Mouse (Mus musculus): ENCODE results near the gene Ccdc63. TPM values are rescaled to one million over a fixed set of nuclear protein-coding genes. Genes with fewer than 3 reads are reported as not detected.

Ccdc63 gene
- total and polyA plus RNA-seq, 3 experiments, result 0.16 TPM; not detected in 2

DNA sequence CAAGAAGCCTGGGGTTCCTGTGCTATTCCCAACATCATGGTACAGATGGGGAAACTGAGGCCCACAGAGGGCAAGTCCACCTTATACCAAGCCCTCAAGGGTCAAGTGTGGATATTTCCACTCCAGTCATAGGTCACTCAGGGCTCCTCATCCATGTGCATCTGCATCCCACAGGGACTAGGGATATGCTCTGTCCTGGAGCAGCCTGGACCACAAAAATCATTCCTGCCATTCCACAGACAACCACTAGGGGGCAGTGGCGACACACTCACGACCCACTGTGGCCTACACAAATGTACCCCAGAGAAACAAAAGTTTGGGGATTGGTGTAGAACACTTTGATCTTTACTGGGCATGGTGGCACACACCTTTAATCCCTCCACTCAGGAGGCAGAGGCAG lies 26.4 kb downstream of the Ccdc63 start:
- Histone ChIP-seq H3K36me3 (replicated peaks) (no peaks in the 10 kb centered on the region), H3K4me3 (ENCODE audit: low read depth, low read length) (no peak overlapping the region), H3K4me1 (ENCODE audit: insufficient read depth, low read depth, low read length) (no peaks in the 10 kb centered on the region), H3K9me3 (replicated peaks) (peaks cover 3% of the 10 kb centered on the region), H3K27me3 (ENCODE audit: insufficient read depth, low read length) (peaks cover 25% of the 10 kb centered on the region)
- TF ChIP-seq POLR2AphosphoS5 (IDR thresholded peaks at IDR 0.05; ENCODE audit: insufficient replicate concordance, low read depth, low read length), result no peak
- no peak for TF ChIP-seq GATA1 (IDR thresholded peaks at IDR 0.05; ENCODE audit: borderline replicate concordance, low read length)
- peak; percentile 89 for TF ChIP-seq CTCF (IDR thresholded peaks at IDR 0.05; ENCODE audit: low read depth, low read length)
- TF ChIP-seq GATA2 (IDR thresholded peaks at IDR 0.05; ENCODE audit: borderline replicate concordance, low read depth, low read length), result no peak
- DNase-seq (ENCODE audit: low spot score) (peak; percentile 59), ATAC-seq (ENCODE audit: extremely low read depth, insufficient number of reproducible peaks, low FRiP score, poor library complexity, severe bottlenecking) (no peak)

DNA sequence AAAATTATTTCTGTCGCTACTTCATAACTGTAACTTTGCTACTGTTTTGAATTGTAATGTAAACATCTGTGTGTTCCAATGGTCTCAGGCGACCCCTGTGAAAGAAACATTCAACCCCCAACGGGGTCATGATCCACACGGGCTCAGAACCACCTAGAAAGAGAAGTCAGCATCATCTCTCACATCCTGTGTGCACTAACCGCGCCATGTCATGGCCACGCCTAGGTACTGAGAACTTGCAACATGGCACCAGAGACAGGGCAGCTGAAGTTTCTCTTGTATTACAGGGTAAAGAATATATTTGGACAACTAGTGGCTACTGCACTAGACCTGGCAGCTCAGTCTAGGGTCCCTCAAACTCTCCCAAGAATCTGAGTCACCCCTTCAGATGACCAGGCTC lies 27.2 kb downstream of the Ccdc63 start:
- ATAC-seq (ENCODE audit: extremely low read depth, insufficient number of reproducible peaks, low FRiP score, poor library complexity, severe bottlenecking), result no peak
- H3K4me1 ChIP-seq (ENCODE audit: insufficient read depth, low read depth, low read length), result no peaks in the 10 kb centered on the region

DNA sequence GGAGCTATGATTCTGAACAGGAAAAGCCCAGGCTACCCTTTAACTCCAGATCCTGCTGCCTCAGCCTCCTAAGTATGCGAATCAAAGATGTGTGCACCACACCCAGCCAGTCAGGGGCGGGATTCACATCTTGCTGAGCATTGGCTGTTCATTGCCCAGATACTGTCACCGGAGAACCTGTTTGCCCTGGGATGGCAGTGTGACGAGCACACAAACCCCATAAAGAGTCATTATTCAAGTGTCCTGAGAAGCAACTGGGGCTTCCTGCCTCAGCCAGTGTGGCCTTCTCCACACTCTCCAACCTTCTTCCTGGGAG lies 28.7 kb downstream of the Ccdc63 start:
- Histone ChIP-seq H3K27me3 (ENCODE audit: insufficient read depth, low read length) (peaks cover 28% of the 10 kb centered on the region), H3K36me3 (replicated peaks) (no peaks in the 10 kb centered on the region)

More for the DNA sequence above, 27.2 kb downstream of the Ccdc63 start:
- Histone ChIP-seq H3K9me3 (replicated peaks) (peaks cover 3% of the 10 kb centered on the region), H3K27me3 (ENCODE audit: insufficient read depth, low read length) (peaks cover 28% of the 10 kb centered on the region), H3K36me3 (replicated peaks) (no peaks in the 10 kb centered on the region), H3K4me3 (ENCODE audit: low read depth, low read length) (no peak overlapping the region)
- TF ChIP-seq GATA2 (IDR thresholded peaks at IDR 0.05; ENCODE audit: borderline replicate concordance, low read depth, low read length) (no peak), CTCF (IDR thresholded peaks at IDR 0.05; ENCODE audit: low read depth, low read length) (no peak), GATA1 (IDR thresholded peaks at IDR 0.05; ENCODE audit: borderline replicate concordance, low read length) (no peak), TAL1 (conservative IDR thresholded peaks at IDR 0.05; ENCODE audit: low read depth, low read length) (no peak), POLR2AphosphoS5 (IDR thresholded peaks at IDR 0.05; ENCODE audit: insufficient replicate concordance, low read depth, low read length) (no peak)
- DNase-seq (ENCODE audit: low spot score), result no peak

DNA sequence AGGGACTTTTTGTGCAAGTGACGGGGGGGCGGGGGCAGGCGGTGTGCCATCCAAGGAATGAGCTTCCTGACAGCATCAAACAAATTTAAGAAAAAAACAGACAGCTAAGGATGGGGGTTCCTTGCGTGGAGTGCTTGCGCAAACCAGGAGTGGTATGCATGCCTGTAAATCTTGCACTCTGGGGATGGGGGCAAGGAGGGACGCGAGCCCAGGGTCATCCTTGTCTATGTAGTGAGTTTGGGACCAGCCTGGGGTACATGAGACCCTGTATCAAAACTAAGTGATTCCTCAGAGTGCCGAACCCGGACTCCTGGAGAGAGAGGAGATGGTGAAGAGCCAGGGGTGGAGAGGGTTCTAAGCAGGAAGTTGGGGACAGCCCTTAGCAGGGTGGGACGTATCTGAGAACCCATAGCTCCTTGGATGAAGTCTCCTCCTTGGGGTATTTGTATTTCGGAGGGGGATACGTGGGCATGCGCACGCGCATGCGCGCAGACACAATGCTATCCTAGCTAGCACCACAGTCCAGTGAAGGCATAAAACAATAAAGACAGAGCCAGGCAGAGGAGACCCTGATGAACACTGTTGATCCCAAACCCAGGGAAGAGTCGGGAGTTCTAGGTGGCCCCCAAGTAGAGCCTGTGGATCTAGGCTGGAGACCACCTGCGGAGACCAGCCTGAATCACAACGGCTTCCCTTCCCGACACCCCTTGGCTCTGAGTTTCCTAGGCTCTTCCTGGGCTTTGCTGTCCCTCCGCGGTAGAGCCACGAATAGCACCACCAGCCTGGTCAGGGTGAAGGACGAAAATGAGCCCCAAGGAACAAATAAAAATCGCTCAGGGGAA lies 29.3 kb downstream of the Ccdc63 start:
- no peak for DNase-seq (ENCODE audit: low spot score)
- no peaks in the 10 kb centered on the region for H3K4me1 ChIP-seq (ENCODE audit: insufficient read depth, low read depth, low read length)
- H3K36me3 ChIP-seq (replicated peaks), result no peaks in the 10 kb centered on the region
- TF ChIP-seq CTCF (IDR thresholded peaks at IDR 0.05; ENCODE audit: low read depth, low read length), result no peak
- TF ChIP-seq POLR2AphosphoS5 (IDR thresholded peaks at IDR 0.05; ENCODE audit: insufficient replicate concordance, low read depth, low read length), result no peak
- no peak for TF ChIP-seq GATA2 (IDR thresholded peaks at IDR 0.05; ENCODE audit: borderline replicate concordance, low read depth, low read length)
- H3K9me3 ChIP-seq (replicated peaks), result peaks cover 3% of the 10 kb centered on the region
- peaks cover 28% of the 10 kb centered on the region for H3K27me3 ChIP-seq (ENCODE audit: insufficient read depth, low read length)
- ATAC-seq (ENCODE audit: extremely low read depth, insufficient number of reproducible peaks, low FRiP score, poor library complexity, severe bottlenecking), result no peak
- H3K4me3 ChIP-seq (ENCODE audit: low read depth, low read length), result no peak overlapping the region

More for the DNA sequence above, 28.7 kb downstream of the Ccdc63 start:
- no peak for TF ChIP-seq POLR2AphosphoS5 (IDR thresholded peaks at IDR 0.05; ENCODE audit: insufficient replicate concordance, low read depth, low read length)
- TF ChIP-seq GATA2 (IDR thresholded peaks at IDR 0.05; ENCODE audit: borderline replicate concordance, low read depth, low read length), result no peak
- no peak for TF ChIP-seq TAL1 (conservative IDR thresholded peaks at IDR 0.05; ENCODE audit: low read depth, low read length)
- no peak for TF ChIP-seq GATA1 (IDR thresholded peaks at IDR 0.05; ENCODE audit: borderline replicate concordance, low read length)
- no peak for TF ChIP-seq CTCF (IDR thresholded peaks at IDR 0.05; ENCODE audit: low read depth, low read length)
- H3K9me3 ChIP-seq (replicated peaks), result peaks cover 3% of the 10 kb centered on the region
- ATAC-seq (ENCODE audit: extremely low read depth, insufficient number of reproducible peaks, low FRiP score, poor library complexity, severe bottlenecking) (no peak), DNase-seq (ENCODE audit: low spot score) (no peak)
- H3K4me1 ChIP-seq (ENCODE audit: insufficient read depth, low read depth, low read length), result no peaks in the 10 kb centered on the region
- no peak overlapping the region for H3K4me3 ChIP-seq (ENCODE audit: low read depth, low read length)

DNA sequence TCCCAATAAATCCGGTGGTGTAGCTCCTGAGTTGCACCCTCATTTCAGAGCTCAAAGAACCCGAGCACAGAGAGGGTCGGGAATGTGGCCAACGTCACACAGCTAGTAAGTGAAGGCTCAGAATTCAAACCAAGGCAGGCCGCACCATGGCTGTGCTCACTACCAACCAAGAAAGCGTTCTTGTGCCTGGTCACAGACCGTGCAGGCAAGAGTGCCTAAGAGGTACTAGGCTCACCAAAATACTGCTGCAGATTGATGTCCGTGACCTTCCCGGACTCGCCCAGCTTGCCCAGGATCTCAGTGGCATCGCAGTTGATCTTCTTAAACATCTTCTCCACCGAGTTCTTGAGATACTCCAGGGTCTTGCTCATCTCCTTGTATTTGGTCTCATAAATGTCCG lies 30.0 kb downstream of the Ccdc63 start:
- Histone ChIP-seq H3K9me3 (replicated peaks) (no peaks in the 10 kb centered on the region), H3K4me1 (ENCODE audit: insufficient read depth, low read depth, low read length) (no peaks in the 10 kb centered on the region), H3K4me3 (ENCODE audit: low read depth, low read length) (no peak overlapping the region), H3K27me3 (ENCODE audit: insufficient read depth, low read length) (peaks cover 28% of the 10 kb centered on the region), H3K36me3 (replicated peaks) (no peaks in the 10 kb centered on the region)
- DNase-seq (ENCODE audit: low spot score), result no peak
- no peak for TF ChIP-seq TAL1 (conservative IDR thresholded peaks at IDR 0.05; ENCODE audit: low read depth, low read length)
- no peak for ATAC-seq (ENCODE audit: extremely low read depth, insufficient number of reproducible peaks, low FRiP score, poor library complexity, severe bottlenecking)

DNA sequence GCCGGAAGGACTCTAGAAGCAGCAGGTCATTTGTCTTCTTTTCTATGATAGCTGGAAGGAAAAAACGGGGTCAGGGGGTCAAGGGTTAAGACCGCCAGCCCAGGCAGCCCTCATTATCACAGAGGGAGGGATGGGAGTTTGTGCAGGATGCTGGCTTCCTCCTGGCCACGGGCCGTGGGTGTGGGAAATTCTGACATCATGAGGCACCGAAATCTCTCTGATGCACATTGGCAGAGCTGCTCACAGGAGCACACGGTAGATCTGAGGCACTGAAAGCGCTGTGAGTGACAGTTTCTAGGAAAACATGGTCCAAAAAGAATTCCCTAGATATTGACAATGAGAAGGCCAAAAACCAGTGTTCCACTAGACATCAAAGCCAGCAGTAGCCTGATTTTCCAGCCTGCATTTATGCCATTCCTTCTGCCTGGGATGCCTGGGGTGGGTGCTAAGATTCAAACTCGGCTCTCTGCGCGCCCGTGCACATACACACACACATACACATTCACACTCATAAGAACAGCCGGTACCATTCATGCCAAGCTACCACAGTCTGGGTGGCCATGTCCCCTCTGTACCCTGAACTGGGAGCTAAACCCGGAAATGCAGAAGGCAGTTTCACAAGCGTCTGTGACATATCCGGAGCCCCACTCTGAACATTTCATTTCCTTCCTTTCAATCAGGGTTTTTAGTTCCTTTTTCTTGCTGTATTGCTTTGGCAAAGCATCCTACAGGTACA lies 31.1 kb downstream of the Ccdc63 start:
- no peak overlapping the region for H3K4me3 ChIP-seq (ENCODE audit: low read depth, low read length)
- DNase-seq (ENCODE audit: low spot score) (no peak), ATAC-seq (ENCODE audit: extremely low read depth, insufficient number of reproducible peaks, low FRiP score, poor library complexity, severe bottlenecking) (no peak)
- no peaks in the 10 kb centered on the region for H3K4me1 ChIP-seq (ENCODE audit: insufficient read depth, low read depth, low read length)
- H3K9me3 ChIP-seq (replicated peaks), result no peaks in the 10 kb centered on the region
- no peak for TF ChIP-seq TAL1 (conservative IDR thresholded peaks at IDR 0.05; ENCODE audit: low read depth, low read length)
- no peak for TF ChIP-seq POLR2AphosphoS5 (IDR thresholded peaks at IDR 0.05; ENCODE audit: insufficient replicate concordance, low read depth, low read length)
- TF ChIP-seq GATA2 (IDR thresholded peaks at IDR 0.05; ENCODE audit: borderline replicate concordance, low read depth, low read length), result no peak
- TF ChIP-seq CTCF (IDR thresholded peaks at IDR 0.05; ENCODE audit: low read depth, low read length), result no peak
- no peak for TF ChIP-seq GATA1 (IDR thresholded peaks at IDR 0.05; ENCODE audit: borderline replicate concordance, low read length)
- no peaks in the 10 kb centered on the region for H3K36me3 ChIP-seq (replicated peaks)
- peaks cover 25% of the 10 kb centered on the region for H3K27me3 ChIP-seq (ENCODE audit: insufficient read depth, low read length)
